ENCODE assay signal across 8 mouse cellular contexts in genomic region chr11:100555583-100555982, GRCm38 (mm10). TPM values are rescaled to one million over a fixed set of nuclear protein-coding genes. Genes with fewer than 3 reads are reported as not detected.
DNase-seq lines count a peak whose midpoint lies in the region; ATAC-seq and TF ChIP-seq lines count a peak whose summit lies in the region.

No protein-coding gene starts in this region.

- TF ChIP-seq POLR2A in cerebellum, adult 2 months (IDR thresholded peaks at IDR 0.05; ENCODE audit: borderline replicate concordance, insufficient read depth, low read length) = no peak

- ATAC-seq in forebrain, postnatal 0 days = peak; percentile 81
- ATAC-seq in hindbrain, embryonic 15.5 days (ENCODE audit: low FRiP score, low read depth) = no peak
- ATAC-seq in megakaryocyte, adult 5-6 weeks (ENCODE audit: poor library complexity, severe bottlenecking) = peak; percentile 98

- WGBS in cerebellum, adult 2 months = 19% methylated on average over 11 of the region's 11 CpGs
- 19% methylated on average over 11 of the region's 11 CpGs for whole genome bisulfite sequencing in forebrain, postnatal 0 days
- WGBS in hindbrain, embryonic 15.5 days = 23% methylated on average over 11 of the region's 11 CpGs

- no peaks in the 10 kb centered on the region; the same call in 1 of the 2 replicates for H3K4me1 ChIP-seq in cerebellum, adult 2 months (ENCODE audit: control insufficient read depth, insufficient read depth, low read length)
- no peaks in the 10 kb centered on the region for H3K4me1 ChIP-seq in forebrain, postnatal 0 days (ENCODE audit: insufficient read depth)
- no peaks in the 10 kb centered on the region for H3K4me1 ChIP-seq in hindbrain, embryonic 15.5 days (replicated peaks)

- 0 out of 2 replicates have a peak overlapping the region, but pooled peaks have one; percentile 16 for H3K4me2 ChIP-seq in forebrain, postnatal 0 days (ENCODE audit: low read depth)
- H3K4me2 ChIP-seq in hindbrain, embryonic 15.5 days = peak overlapping the region; percentile 40

- no peaks in the 10 kb centered on the region for H3K36me3 ChIP-seq in forebrain, postnatal 0 days (ENCODE audit: insufficient read depth)
- no peaks in the 10 kb centered on the region for H3K36me3 ChIP-seq in hindbrain, embryonic 15.5 days

- no peak overlapping the region for H3K27ac ChIP-seq in cerebellum, adult 2 months (ENCODE audit: insufficient read depth, low read length)
- H3K27ac ChIP-seq in forebrain, postnatal 0 days (ENCODE audit: low read depth, low read length) = no peak overlapping the region
- no peak overlapping the region for H3K27ac ChIP-seq in hindbrain, embryonic 15.5 days (replicated peaks)

- TF ChIP-seq CTCF in cerebellum, adult 2 months (IDR thresholded peaks at IDR 0.05; ENCODE audit: borderline replicate concordance, insufficient read depth, low read depth, low read length) = peak; percentile 66
- TF ChIP-seq CTCF in forebrain, postnatal 0 days (IDR thresholded peaks at IDR 0.05; ENCODE audit: low read depth) = peak; percentile 81

- H3K27me3 ChIP-seq in cerebellum, adult 2 months (ENCODE audit: control insufficient read depth, insufficient read depth, low read length) = no peaks in the 10 kb centered on the region
- H3K27me3 ChIP-seq in forebrain, postnatal 0 days (ENCODE audit: insufficient read depth, low read length) = no peaks in the 10 kb centered on the region
- no peaks in the 10 kb centered on the region for H3K27me3 ChIP-seq in hindbrain, embryonic 15.5 days

- no peaks in the 10 kb centered on the region for H3K9me3 ChIP-seq in forebrain, postnatal 0 days (ENCODE audit: low read length)
- no peaks in the 10 kb centered on the region for H3K9me3 ChIP-seq in hindbrain, embryonic 15.5 days

- H3K9ac ChIP-seq in forebrain, postnatal 0 days = no peak overlapping the region
- H3K9ac ChIP-seq in hindbrain, embryonic 15.5 days = no peak overlapping the region

- H3K4me3 ChIP-seq in cerebellum, adult 2 months (replicated peaks; ENCODE audit: insufficient read depth, low read depth, low read length) = no peak overlapping the region
- H3K4me3 ChIP-seq in forebrain, postnatal 0 days (ENCODE audit: low read depth, low read length) = no peak overlapping the region
- H3K4me3 ChIP-seq in hindbrain, embryonic 15.5 days = no peak overlapping the region

- DNase-seq in layer of hippocampus, adult 11-12 months (ENCODE audit: low spot score) = peak; percentile 78
- DNase-seq in layer of hippocampus, postnatal 36 days = no peak
- peak; percentile 56 to 64 for DNase-seq in cerebellum, adult 2 months
- DNase-seq in forebrain, postnatal 0 days = peak; percentile 75
- peak; percentile 53 for DNase-seq in left cerebral cortex, adult 11 months (ENCODE audit: low spot score)
- peak; percentile 58 for DNase-seq in right cerebral cortex, postnatal 14 days

RNA-seq across cellular contexts. Expression of gene Ttc25, which starts 10.2 kb away (rescaled TPM):
- 1 to 10 TPM in 1 of 2 experiments, under 1 TPM in 1; 0.82 to 1.3 TPM for total RNA-seq in layer of hippocampus, postnatal 36 days (2021)
- 0.86 and 0.92 TPM in 2 replicates for polyA plus RNA-seq in cerebellum, adult 2 months (2012; rRNA removed)
- total RNA-seq in forebrain, postnatal 0 days (2014; rRNA removed) = 1.2 and 2.2 TPM in 2 replicates
- 1.1 and 1.8 TPM in 2 replicates for polyA plus RNA-seq in forebrain, postnatal 0 days (2015; fragmentation: Nextera tagmentation; extraction: Ambion mirVana)
- polyA plus RNA-seq in hindbrain, embryonic 15.5 days (2015; fragmentation: Nextera tagmentation; extraction: Ambion mirVana) = 2.6 and 2.7 TPM in 2 replicates
- total RNA-seq in megakaryocyte, adult 5-6 weeks (2015) = 0.16 and 0.96 TPM in 2 replicates
- not detected in 2 replicates for total RNA-seq in megakaryocyte, adult 5-6 weeks (2017)

RNA-seq across cellular contexts. Expression of gene Cnp, which starts 19.1 kb away (rescaled TPM):
- 100 to 1,000 TPM; 246 to 256 TPM for total RNA-seq in layer of hippocampus, postnatal 36 days (2021)
- polyA plus RNA-seq in cerebellum, adult 2 months (2012; rRNA removed) = 547 and 616 TPM in 2 replicates
- total RNA-seq in forebrain, postnatal 0 days (2014; rRNA removed) = 37.3 and 41.5 TPM in 2 replicates
- polyA plus RNA-seq in forebrain, postnatal 0 days (2015; fragmentation: Nextera tagmentation; extraction: Ambion mirVana) = 44.8 and 56.2 TPM in 2 replicates
- 60.1 and 61.3 TPM in 2 replicates for polyA plus RNA-seq in hindbrain, embryonic 15.5 days (2015; fragmentation: Nextera tagmentation; extraction: Ambion mirVana)
- 9.5 and 11.3 TPM in 2 replicates for total RNA-seq in megakaryocyte, adult 5-6 weeks (2015)
- total RNA-seq in megakaryocyte, adult 5-6 weeks (2017) = 22.2 and 23.9 TPM in 2 replicates

RNA-seq across cellular contexts. Expression of gene Acly, which starts 27.8 kb away (rescaled TPM):
- 100 to 1,000 TPM; 103 to 109 TPM for total RNA-seq in layer of hippocampus, postnatal 36 days (2021)
- 155 and 156 TPM in 2 replicates for polyA plus RNA-seq in cerebellum, adult 2 months (2012; rRNA removed)
- total RNA-seq in forebrain, postnatal 0 days (2014; rRNA removed) = 199 and 203 TPM in 2 replicates
- polyA plus RNA-seq in forebrain, postnatal 0 days (2015; fragmentation: Nextera tagmentation; extraction: Ambion mirVana) = 89.9 and 109 TPM in 2 replicates
- 228 and 230 TPM in 2 replicates for polyA plus RNA-seq in hindbrain, embryonic 15.5 days (2015; fragmentation: Nextera tagmentation; extraction: Ambion mirVana)
- 80.6 and 90.8 TPM in 2 replicates for total RNA-seq in megakaryocyte, adult 5-6 weeks (2015)
- 100 and 105 TPM in 2 replicates for total RNA-seq in megakaryocyte, adult 5-6 weeks (2017)

Comparison
In these comparisons a context has a peak if more than half of its experiments do, and no peak if none do; other contexts are left out.
1. DNase-seq: peak in layer of hippocampus, adult 11-12 months (single experiment), cerebellum, adult 2 months (2 of 2), forebrain, postnatal 0 days (single experiment), left cerebral cortex, adult 11 months (single experiment) and right cerebral cortex, postnatal 14 days (single experiment); none in layer of hippocampus, postnatal 36 days (0 of 2).